Mouse (Mus musculus) G1E (cell line): ENCODE results near the gene Pon1. TPM values are rescaled to one million over a fixed set of nuclear protein-coding genes. Genes with fewer than 3 reads are reported as not detected.
A peak's percentile ranks its signal among the peaks of the same experiment; 100 is the strongest.

Experiments
- ATAC-seq: 2 replicates; pipeline ENCODE4 v1.8.0; 2016; ENCODE audit warnings: mild to moderate bottlenecking; ENCODE audit not compliant: insufficient number of reproducible peaks, poor library complexity, low FRiP score, severe bottlenecking; ENCODE audit errors: extremely low read depth
- DNase-seq: peaks from one replicate; pipeline ENCODE4 v3.0.0; 2012; ENCODE audit warnings: low spot score
- H3K27me3 ChIP-seq: 2 replicates; pipeline ENCODE4 v1.6.1; 2012; ENCODE audit warnings: mild to moderate bottlenecking, low read length, inconsistent platforms; ENCODE audit not compliant: insufficient read depth
- H3K36me3 ChIP-seq: replicated peaks from 2 replicates; pipeline ENCODE3; 2012; ENCODE audit warnings: mild to moderate bottlenecking, inconsistent platforms
- H3K4me1 ChIP-seq: 2 replicates; pipeline ENCODE4 v1.6.1; 2012; ENCODE audit warnings: low read depth, low read length, inconsistent platforms, mixed read lengths; ENCODE audit not compliant: insufficient read depth
- H3K4me3 ChIP-seq: 2 replicates; pipeline ENCODE4 v1.5.1; 2012; ENCODE audit warnings: low read depth, mild to moderate bottlenecking, inconsistent platforms, low read length, moderate library complexity, mixed read lengths
- H3K9me3 ChIP-seq: replicated peaks from 2 replicates; pipeline ENCODE4 v1.6.1; 2012; ENCODE audit warnings: inconsistent platforms
- CTCF ChIP-seq: IDR thresholded peaks from 2 replicates; pipeline ENCODE4 v1.5.1; 2012; ENCODE audit warnings: low read depth, low read length, inconsistent platforms, mixed read lengths
- GATA1 ChIP-seq: IDR thresholded peaks from 2 replicates; pipeline ENCODE4 v1.6.1; 2012; ENCODE audit warnings: borderline replicate concordance, low read length, inconsistent platforms, mixed read lengths
- GATA2 ChIP-seq: IDR thresholded peaks from 2 replicates; pipeline ENCODE4 v1.6.1; 2012; ENCODE audit warnings: low read depth, low read length, inconsistent platforms, borderline replicate concordance
- POLR2AphosphoS5 ChIP-seq: IDR thresholded peaks from 2 replicates; pipeline ENCODE4 v1.6.1; 2012; ENCODE audit warnings: low read depth, low read length, inconsistent platforms; ENCODE audit not compliant: insufficient replicate concordance
- TAL1 ChIP-seq: conservative IDR thresholded peaks from 2 replicates; pipeline ENCODE4 v1.6.1; 2012; ENCODE audit warnings: low read depth, low read length, inconsistent platforms, mixed read lengths
- polyA plus RNA-seq: library from polyadenylated mRNA; stranded (reverse); fragments of >175 nt; gene quantifications from 2 replicates; pipeline ENCODE4 v1.2.3, GENCODE M21; 2012
- total RNA-seq, 2 experiments: library from RNA; stranded (forward) in 1 of 2; stranded (reverse) in 1 of 2; fragments of 200-1000 nt in 1 of 2; fragments of >200 nt in 1 of 2; fragmentation: Nextera tagmentation in 1 of 2; gene quantifications; 2 replicates each; pipeline ENCODE4 v1.2.3; 2014 to 2017

Pon1 gene
- total RNA-seq (2014; fragmentation: Nextera tagmentation): not detected in 2 replicates
- 0.12 and 0.16 TPM in 2 replicates for total RNA-seq (2017)
- not detected in 2 replicates for polyA plus RNA-seq

GRCm38 (mm10) chr6:5193693-5194092 is at the start of gene Pon1:
Pon1 (minus strand) TSS chr6:5193946.
- ATAC-seq (no peak), DNase-seq (no peak)
- Histone ChIP-seq H3K4me3 (no peak within 1 kb of the TSS), H3K4me1 (no peaks in the 10 kb centered on the region), H3K9me3 (peaks cover 3% of the 10 kb centered on the region), H3K36me3 (no peaks in the 10 kb centered on the region), H3K27me3 (peaks cover 47% of the 10 kb centered on the region)
- no peak for TF ChIP-seq CTCF
- TF ChIP-seq TAL1: no peak
- TF ChIP-seq GATA1: no peak
- TF ChIP-seq GATA2: no peak
- no peak for TF ChIP-seq POLR2AphosphoS5

GRCm38 (mm10) chr6:5238799-5239198 is 45.1 kb upstream of the Pon1 start:
- Histone ChIP-seq H3K4me3 (no peak overlapping the region), H3K36me3 (peaks cover 34% of the 10 kb centered on the region), H3K27me3 (no peaks in the 10 kb centered on the region), H3K9me3 (no peaks in the 10 kb centered on the region), H3K4me1 (peaks cover 42% of the 10 kb centered on the region)
- DNase-seq: no peak
- TF ChIP-seq GATA1: no peak
- no peak for TF ChIP-seq TAL1
- no peak for TF ChIP-seq GATA2
- no peak for TF ChIP-seq CTCF
- TF ChIP-seq POLR2AphosphoS5: no peak
- no peak for ATAC-seq

- Histone ChIP-seq H3K27me3 (no peaks in the 10 kb centered on the region), H3K9me3 (no peaks in the 10 kb centered on the region), H3K4me3 (peak overlapping the region; percentile 66; the same call in 1 of the 2 replicates), H3K4me1 (peaks cover 40% of the 10 kb centered on the region), H3K36me3 (peaks cover 34% of the 10 kb centered on the region)
- ATAC-seq (no peak), DNase-seq (no peak)
- TF ChIP-seq TAL1 (no peak), GATA2 (no peak), CTCF (no peak), POLR2AphosphoS5 (no peak), GATA1 (no peak)
These were observed 43.8 kb upstream of the Pon1 start for GRCm38 (mm10) chr6:5237510-5237909.

- TF ChIP-seq GATA2 (no peak), TAL1 (0 out of 2 replicates have a peak, but pooled peaks have one; percentile 17)
- peak; percentile 60 for DNase-seq
- ATAC-seq: peak; percentile 82
- Histone ChIP-seq H3K27me3 (no peaks in the 10 kb centered on the region), H3K4me1 (peaks cover 39% of the 10 kb centered on the region), H3K4me3 (peak overlapping the region; percentile 66), H3K36me3 (peaks cover 33% of the 10 kb centered on the region), H3K9me3 (no peaks in the 10 kb centered on the region)
These were observed 43.2 kb upstream of the Pon1 start for GRCm38 (mm10) chr6:5236843-5237371.

- Histone ChIP-seq H3K27me3 (no peaks in the 10 kb centered on the region), H3K36me3 (peaks cover 36% of the 10 kb centered on the region), H3K9me3 (no peaks in the 10 kb centered on the region), H3K4me1 (peaks cover 39% of the 10 kb centered on the region), H3K4me3 (no peak overlapping the region)
- DNase-seq: no peak
- no peak for TF ChIP-seq CTCF
- TF ChIP-seq POLR2AphosphoS5: no peak
- TF ChIP-seq TAL1: no peak
- no peak for TF ChIP-seq GATA2
- ATAC-seq: no peak
These were observed 40.8 kb upstream of the Pon1 start for GRCm38 (mm10) chr6:5234563-5234962.

- Histone ChIP-seq H3K9me3 (no peaks in the 10 kb centered on the region), H3K27me3 (no peaks in the 10 kb centered on the region), H3K4me1 (peaks cover 32% of the 10 kb centered on the region), H3K4me3 (no peak overlapping the region), H3K36me3 (peaks cover 33% of the 10 kb centered on the region)
- DNase-seq: no peak
- ATAC-seq: no peak
- TF ChIP-seq GATA2: no peak
- no peak for TF ChIP-seq POLR2AphosphoS5
- no peak for TF ChIP-seq CTCF
- TF ChIP-seq TAL1: no peak
- TF ChIP-seq GATA1: no peak
These were observed 40.1 kb upstream of the Pon1 start for GRCm38 (mm10) chr6:5233812-5234211.
